Mouse (Mus musculus): Measurements from ENCODE around the gene Antxr1.
A peak's percentile ranks its signal among the peaks of the same experiment; 100 is the strongest.

The Antxr1 gene

DNA sequence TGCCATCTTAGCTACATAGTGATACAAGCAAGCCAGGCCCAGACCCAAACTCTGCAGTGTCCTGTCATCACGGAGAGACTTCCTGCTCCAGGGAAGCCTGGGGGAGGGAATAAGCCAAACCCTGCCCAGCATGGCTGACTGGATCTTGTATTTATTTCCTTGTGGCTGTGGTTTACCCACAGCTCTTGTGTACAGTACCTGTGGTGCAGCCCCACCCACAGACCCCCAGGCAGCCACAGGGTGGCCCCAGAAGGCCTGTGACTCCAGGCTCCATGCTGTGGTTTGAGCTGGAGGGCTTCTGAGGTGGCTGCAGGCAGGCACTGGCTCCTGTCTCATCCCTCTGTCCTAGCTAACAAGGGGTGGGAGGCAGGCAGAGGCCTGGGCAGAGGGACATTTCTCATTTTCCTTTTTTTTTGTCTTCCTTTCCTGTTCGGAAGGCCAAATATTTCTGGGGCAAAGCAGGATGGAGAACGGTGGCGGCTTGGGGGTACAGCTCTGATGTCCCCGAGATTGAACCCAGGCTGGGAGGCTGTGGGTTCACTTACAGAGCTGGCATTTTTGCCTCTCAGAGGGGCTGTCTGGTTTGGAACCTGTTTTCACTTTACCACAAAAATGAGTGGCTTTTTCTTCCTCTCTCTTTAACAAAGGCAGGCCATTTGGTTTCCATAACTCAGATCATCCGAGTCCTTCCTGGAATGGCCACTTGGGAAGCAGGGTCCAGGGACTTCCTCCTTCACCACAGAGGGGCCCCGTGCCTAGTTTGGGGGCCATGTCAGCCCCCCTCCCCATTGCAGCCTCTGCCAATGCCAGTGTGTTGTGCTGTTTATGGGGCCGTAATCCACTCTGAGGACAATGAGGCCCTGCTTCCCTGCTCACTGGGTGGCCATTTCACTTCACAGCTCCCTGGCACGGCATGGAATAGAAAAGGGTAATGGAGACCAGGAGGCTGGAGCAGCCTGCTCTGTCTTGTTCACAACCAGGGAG, 91.2 kb downstream of the Antxr1 start:
- no peak for DNase-seq

DNA sequence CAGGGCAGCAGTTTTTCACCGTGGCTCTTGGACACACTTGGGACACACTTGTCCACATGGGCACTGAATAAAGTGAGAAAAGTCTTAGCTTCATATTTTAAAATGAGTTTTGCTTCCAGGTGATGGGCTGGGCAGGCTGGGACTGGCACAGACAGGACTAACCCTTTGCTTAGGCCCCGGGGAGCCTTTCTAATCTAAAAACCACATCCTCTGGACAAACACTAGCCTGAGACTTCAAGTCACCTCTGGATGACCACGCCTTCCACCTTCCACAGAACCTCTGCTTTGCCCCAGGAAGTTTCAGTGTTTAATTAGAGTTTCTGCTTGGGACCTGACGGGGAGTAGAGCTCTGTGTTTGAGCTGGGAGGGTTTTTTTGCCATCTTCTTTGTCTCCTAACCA, 98.4 kb downstream of the Antxr1 start:
- no peak for DNase-seq

DNA sequence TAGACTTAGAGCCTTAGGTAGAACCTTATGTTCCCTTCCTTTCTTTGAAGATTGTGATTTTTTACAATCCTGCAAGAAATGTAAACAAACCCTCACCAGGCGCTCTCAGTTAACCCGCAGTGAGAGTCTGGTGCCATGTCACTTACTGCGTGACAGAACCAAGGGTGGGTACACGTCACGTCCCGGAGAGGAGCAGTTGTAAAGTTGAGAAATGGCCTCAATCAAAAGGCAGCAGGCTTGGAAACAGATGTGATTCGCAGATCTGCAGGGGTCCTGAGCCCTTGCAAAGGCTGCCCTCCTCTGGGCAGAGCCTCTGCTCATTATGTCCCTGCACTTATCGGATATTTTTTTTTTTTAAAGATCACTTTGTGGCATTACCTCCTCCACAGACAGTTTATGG, 99.6 kb downstream of the Antxr1 start:
- DNase-seq: no peak

DNA sequence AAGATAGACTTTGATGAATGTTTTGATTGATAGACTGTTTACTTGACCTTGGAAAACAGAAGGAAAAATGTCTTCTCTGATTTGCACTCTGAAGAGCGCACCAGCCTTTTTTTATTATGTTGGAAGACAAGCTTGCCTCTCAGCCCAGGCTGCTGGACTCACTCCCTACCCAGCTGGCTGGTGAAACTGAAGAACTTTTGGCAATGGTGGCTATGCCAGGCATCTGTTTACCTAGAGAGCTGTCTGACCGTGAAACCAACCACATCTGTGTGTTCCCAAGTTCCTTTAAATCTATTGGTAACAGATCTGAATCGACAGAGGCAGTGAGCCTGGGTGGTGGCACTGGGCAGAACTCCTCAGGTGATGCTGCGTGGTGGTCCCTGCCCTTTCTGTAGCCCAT, 102.5 kb downstream of the Antxr1 start:
- no peak for DNase-seq

DNA sequence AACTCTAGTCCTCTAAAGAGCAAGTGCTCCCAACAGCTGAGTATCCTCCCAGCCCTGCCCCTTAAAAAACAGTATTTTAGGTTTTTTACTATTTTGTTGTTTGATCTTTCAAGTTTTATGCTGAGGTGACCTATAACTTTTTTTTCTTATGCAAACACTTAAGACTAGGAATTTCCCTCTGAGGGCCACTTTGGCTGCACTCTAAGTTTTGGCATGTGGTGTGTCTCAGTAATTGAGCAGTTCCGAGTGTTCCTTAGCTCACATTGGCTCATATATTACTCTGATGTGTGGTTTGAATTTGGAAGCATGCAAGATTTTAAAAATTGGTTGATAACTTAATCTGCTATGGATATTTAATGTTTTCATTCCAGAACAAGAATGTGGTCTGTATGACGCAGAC, 105.6 kb downstream of the Antxr1 start:
- no peak for DNase-seq

DNA sequence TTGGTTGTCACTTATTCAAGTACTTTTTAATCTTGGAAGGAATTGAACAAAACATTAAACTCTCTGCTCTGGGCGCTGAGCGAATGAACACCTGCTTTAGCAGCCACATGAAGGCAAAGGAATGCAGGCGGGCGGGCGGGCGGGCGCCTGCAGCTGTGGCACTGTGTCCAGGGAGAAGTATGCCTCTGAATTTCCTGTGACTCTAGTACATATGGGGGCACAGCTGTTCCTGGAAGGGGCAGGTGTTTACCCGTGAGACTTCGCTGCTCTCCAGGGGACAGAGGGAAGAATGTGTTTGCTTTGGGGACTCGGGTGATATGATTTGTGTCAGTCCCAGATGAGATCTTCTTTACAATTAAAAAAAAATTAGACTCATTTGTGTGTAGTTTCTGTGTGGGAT, 107.7 kb downstream of the Antxr1 start:
- no peak for DNase-seq

DNA sequence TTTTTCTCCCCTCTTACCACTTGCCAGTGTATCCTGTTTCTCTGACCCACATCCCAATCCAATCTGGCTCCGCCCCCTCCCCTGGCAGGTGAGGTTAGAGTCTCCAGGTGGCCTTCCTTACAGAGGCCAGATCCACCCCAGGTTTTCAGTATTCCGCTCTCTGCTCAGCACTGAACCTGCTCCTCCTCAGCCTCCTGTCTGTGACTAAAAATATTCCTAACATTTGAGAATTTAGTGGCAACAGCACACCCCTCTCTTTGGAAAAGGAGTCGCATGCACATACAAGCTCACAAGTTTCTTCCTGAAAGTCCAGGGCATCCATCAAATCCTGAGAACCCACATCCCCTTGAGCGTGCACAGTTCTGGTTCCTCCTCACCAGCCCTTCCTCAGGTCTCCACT, 109.3 kb downstream of the Antxr1 start:
- no peak for DNase-seq

DNA sequence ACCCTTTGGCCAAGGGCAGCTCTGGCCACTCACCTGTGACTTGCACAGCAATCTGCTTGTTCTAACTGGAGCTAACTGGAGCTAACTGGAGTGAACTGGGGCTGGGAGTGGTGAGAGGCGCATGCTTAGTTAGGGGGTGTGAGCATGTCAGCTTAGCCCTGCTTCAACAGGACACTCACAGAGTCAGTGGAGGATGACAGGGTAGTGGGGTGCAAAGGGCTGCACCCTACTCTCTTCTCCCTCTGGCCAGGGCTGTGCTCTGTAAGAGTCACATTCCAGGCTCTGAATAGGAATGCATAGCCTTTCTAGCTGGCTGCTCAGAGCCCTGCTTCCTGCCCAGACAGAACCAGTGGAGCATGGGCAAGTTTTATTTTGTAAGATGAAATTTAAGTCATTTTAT, 110.3 kb downstream of the Antxr1 start:
- DNase-seq: no peak

DNA sequence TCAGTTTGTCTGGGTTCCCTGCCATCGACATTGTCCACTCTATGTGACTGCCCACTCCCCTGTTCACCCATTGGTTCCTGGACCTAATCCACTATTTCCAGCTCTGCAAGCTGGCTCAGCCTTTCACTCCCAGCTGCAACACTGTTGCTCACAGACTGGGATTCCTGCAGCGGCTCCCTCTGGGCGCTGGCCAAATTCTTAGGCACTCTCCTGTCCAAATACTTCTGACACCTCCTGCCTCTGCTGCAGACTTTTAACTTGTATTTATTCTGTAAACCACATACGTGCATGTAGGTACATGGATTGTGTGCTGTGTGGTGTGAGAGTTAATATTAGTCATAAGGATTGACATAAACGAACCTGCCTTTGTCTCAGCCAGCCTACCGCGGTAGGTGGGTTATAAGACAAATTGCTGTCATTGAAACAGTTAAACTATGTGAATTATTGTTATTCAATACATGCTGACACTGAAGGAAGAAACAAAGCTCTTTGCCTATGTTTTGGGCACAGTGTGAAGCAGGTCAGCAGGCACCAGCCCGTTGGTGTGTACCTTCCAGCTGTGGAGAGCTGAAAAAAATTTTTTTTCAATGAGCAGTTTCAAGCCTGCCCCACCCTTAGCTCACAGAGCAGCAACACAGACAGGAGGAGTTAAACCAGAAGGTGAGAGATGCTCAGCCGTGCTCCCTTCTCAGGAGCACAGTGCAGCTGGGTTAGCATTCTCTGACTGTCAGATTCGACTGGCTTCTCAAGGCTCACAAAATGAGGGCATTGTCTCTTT, 112.6 kb downstream of the Antxr1 start:
- no peak for DNase-seq

DNA sequence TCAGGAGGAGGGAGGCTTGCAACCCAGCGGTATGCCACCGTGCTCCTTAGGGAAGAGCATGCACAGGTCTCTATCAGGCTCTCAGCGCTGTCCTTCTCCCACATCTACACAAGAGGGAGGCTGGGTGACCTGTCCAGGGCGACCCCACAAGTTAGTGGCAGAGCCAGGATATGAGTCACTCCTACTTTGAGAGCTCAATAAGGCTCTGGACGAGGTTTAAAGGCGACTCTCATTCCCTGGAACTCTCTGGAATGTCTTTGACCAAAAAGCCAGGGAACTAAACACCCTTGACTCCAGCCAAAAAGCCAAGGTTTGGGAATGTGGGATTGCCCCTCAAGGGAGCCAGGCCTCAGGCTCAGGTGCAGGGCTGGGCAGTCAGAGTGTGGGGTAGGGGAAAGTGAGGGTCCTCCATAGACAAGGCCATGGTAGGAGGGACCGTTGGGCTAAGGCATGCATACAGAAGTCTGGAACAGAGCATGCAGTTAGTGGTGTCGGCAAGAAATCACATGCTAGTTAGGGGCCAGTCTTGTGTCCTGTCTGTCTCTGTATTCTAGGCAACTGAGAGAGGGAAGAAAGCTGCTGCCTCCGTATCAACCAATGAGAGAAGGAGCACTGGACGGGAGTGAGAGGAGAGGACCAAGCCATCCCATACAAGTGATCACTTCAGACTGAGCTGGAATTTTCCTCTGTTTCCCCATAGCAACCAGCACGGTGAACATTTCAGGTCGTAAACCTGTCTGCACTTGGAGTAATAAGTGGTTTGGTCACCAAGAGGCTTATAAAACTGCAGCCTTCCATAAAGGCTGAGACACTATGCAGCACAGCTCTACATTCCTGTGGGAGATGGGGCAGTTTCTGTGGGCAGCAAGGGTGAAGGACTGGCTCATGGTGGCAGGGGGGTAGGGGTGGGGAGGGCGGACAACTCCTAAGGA, 116.3 kb downstream of the Antxr1 start:
- no peak for DNase-seq

DNA sequence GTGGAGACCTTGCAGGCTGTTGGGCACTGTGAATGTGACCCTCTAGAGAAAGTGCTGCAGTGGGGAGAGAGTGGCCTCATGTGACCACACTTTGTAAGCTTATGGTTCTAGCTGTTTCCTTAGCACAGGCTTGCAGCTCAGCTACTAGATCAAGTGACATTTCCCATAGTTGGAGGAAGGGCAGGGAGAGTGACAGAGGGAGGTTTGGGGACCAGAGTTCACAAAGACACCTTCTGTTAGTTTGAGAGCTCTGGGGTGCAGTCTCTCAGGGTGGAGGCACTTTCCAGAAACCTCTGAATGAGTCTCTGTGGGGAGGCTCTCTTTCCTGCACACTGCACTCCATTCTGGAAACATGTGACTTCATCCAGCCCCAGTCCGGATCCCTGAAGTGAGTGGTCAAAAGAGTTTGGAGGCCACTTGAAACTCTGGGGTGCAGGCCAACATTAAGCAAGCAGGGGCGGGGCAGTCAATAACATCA, 119.5 kb downstream of the Antxr1 start:
- DNase-seq: no peak

DNA sequence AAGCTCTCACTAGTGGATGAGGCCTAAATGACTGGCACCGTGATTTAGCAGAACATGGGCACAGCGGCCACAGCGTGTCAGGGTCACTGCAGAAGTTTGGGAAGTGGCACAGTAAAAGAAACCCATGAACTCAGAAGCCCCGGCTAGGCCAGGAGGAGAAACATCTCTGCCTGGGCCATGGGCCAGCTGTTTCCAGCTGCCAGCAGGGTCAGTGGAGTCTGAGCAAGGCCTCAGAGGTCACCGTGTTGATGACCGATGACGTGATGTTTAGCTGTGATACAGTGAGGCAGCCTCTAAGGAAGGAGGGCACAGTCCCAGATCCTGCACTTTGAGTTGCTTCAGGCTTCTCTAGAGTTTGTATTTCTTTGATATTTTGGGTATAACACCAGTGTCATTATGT, 122.4 kb downstream of the Antxr1 start:
- DNase-seq: no peak

DNA sequence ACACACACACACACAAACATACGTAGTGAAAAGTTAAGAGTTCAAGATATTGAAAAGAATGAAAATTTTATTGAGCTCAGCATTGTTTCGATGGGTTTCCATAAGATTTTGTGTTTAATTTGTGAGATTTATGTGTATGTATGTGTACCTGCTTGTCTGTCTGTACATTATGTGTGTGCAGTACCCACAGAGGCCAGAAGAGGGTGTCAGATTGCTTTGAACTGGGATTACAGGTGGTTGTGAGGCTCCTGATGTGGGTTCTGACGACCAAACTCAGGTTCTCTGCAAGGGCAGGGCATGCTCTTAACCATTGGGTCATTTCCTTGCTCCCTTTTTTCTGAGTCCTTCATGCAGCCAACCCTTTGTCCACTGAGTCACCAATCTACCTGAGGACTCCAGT, 124.1 kb downstream of the Antxr1 start:
- no peak for DNase-seq

DNA sequence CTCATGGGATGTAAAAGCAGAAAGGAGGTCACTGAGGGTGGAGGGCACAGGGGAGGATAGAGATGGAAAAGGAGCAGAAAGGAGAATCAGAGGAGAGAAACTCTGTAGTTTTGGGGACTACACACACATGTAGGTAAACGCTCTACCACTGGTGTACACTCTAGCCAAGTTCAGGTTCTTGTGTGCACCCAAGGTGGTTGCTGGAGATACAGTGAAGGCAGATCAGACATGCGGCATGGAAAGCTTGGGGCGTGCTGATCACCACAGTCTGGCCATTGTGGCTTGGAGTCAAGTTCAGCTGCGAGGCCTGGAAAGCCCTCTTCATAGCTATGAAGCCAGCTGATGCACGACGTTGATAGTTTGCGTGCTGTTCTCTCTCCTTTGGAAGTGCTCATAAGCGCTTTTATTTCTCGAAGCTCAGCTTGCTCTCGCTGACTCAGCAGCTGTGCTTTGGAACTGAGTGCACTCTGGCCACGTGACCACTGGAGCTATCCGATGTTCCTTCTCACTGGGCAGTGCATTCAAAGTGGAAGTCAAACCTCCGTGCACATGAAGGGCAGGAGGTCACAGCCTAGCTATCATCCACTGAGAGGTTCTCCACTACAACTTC, 128.1 kb downstream of the Antxr1 start:
- peak; percentile 50 to 56 for DNase-seq

DNA sequence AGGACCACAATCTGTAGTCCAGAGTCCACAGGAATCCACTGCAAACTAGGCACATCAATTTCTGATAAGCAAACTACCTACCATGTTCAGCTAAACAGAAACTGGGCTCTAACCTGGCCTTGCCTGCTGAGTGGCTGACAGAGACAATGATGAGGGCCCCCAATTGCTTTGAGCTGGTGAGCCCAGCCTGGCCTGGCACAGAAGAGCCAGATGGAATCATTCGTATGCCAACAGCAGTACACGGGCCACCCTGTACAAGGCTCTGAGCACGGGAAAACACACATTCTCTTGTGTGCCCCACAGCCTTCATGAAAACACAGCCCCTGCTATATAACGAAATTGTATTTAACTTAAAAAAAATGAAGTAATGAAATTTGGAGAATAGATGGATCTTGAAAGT, 128.8 kb downstream of the Antxr1 start:
- DNase-seq: peak; percentile 57 to 68

DNA sequence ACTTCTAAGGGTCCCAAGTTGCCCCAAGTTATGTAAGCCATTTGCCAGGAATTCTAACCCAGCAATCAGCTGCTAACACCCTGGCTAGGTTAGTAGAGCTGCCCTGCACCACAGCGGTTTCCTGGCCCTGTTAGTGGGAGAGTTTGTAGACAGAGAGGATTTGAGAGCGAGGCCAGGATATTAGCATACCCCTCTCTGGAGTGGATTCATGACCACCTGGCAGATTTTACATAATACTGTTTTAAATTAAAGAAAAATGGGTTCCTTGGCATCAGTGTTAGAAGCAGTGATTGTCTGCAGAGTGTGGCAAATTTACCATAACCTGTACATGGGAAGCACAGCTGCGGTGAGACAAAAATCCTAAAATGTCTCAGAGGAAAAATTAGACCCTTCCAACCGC, 132.2 kb downstream of the Antxr1 start:
- DNase-seq: no peak

DNA sequence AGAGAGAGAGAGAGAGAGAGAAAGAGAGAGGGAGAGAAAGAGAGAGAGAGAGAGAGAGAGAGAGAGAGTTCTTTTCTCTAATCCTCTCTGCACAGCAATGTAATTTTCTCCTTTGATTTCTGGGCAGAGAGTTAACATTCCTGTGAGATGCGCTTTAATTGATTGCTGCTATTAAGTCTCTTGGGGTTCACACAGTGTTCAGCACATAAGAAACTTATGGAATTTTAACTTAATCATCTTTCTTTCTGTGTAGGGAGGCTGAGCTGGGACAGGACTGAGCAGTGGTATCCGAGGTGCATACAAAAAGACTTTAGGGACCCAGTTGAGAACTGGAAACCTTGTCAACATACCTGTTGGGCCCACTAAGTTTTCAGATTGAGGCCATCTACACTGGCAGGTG, 132.6 kb downstream of the Antxr1 start:
- DNase-seq: no peak

DNA sequence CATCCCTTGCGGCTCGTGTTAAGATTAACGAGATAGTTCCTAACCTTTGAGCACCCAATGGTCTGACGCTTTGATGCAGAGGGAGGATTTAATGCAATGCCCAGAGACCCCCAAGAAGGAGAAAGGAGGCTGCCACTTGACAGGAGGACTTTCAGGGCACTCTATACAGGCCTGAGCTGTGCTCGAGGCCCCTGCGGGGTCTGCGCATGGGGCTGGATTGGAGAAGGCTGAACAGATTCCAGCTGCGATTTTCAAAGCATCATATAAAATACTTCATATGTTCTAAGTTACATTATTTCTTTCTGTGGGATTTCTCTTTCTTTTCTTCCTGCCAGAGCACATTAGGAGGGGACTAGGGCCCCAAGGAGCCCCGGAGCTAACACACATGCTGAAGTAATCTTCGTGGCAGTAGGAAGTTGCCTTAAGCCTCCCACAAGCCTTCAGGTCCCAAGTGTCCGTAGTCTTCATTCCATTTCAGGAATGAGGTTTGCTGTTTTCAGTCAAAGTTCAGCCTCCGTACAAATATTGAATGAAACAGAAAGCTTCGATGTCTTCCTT, 133.5 kb downstream of the Antxr1 start:
- no peak for DNase-seq

DNA sequence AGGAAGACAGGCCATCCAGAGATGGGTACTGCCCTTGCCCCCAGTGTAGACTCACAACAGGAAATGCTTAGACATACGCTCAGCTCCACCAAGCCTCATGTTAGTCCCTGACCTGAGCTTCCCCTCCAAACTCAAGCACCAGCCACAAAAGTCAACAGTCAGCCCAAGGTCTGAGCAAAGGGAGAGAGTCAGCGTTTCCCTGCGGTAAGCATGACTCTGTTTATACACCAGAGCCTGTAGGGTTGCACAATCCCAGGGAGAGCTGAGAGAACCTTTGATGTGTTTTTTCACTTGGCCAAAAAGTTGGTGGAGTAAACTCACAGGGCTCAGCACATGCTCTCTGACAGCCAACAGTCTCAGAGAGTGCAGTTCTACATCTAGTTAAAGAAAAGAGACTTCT, 145.9 kb downstream of the Antxr1 start:
- DNase-seq: no peak

DNA sequence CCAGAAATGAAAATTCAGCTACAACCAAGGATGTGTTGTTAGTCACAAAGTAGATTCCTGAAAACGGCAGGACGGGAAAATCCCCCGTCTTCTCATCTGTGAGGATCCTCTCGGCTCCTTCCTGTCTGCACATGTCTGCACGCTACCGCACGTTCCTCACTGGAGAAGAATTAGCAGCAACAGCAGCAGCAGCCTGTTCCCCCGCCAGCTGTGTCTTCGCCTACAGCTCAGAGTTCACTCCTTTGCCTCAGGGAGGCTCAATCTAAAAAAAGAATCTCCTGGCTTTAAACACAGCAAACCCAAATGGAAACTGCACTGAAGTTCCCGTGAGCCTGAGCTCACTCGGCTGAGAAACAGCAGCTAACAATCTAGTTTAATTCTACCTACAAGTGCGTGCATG, 148.6 kb downstream of the Antxr1 start:
- DNase-seq: no peak

DNA sequence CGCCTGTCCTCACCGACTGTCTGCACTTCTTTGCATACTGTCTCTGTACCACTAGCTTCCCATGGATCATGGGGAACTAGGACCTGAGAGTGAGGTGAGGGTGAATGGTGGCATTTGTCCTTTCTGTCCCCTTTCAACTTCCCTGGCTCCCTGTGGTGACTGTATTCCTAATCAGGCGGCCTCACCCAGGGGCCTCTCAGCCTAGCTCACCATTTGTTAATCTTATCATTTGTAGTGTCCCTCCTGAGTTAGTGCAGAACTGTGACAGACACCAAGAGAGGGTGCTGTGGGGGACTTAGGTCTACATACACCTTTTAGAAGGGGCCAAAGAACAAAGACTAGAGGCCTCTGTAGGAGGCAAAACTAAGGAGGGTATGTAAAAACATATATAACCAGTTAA, 151.2 kb downstream of the Antxr1 start:
- DNase-seq: no peak

DNA sequence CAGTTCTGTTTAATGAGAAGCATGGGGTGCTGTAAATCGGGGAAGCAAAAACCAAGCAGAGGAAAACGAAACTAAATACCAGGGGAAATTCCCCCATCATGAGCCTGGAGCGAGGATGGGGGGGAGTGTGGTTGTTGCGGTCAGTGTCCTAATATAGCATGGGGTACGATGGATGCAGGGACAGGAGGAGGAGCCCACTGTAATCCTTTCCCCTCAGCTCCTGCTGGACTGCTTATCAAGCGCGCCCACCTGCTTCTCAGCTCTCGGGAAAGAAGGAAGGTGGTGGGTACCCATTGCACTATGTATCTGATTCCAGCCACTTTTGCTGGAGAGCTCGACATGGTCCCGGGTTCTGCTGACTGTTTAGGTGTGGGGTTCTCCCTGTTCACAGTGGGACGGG, 151.6 kb downstream of the Antxr1 start:
- DNase-seq: no peak

All from cerebellum, postnatal 14 days (tissue).